ENCODE assay signal across 19 mouse cellular contexts in the genomic region with DNA sequence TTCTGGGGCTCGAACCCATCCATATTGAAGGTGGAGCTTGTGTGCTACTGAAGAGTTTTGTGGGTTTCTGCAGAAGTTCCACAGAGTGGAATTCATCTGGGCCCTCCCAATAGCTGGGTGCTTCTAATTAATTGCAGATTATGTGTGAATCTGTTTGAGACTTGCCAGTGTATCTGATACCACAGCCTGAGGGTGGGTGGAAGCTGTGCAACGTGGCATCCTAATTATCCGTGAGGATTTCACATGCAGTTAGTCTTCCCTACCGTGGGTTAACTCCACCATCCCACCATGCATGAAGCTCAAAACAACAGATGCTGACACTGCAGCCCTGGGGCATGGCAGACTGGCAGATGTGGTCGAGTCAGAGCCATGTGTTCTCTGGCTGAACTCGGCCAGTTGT.
"Had no signal": no experiment of that assay in that cellular context is flagged by ENCODE, and none has a peak within 500 bp of the region (broad histone marks: within the 10 kb centered on the region; RNA-seq: fewer than 3 reads in every experiment).

No protein-coding gene starts in this region.

- H3K27ac ChIP-seq: lung, embryonic 15.5 days; macrophage; midbrain, embryonic 13.5 days; neural tube, embryonic 13.5 days; neural tube, embryonic 15.5 days; stomach, embryonic 15.5 days; stomach, postnatal 0 days had no signal

- H3K4me1 ChIP-seq: lung, embryonic 15.5 days; midbrain, embryonic 13.5 days; neural tube, embryonic 13.5 days; neural tube, embryonic 15.5 days; stomach, embryonic 15.5 days had no signal

- H3K36me3 ChIP-seq: lung, embryonic 15.5 days; neural tube, embryonic 15.5 days; stomach, embryonic 15.5 days had no signal

- ATAC-seq: lung, postnatal 0 days; midbrain, embryonic 13.5 days; midbrain, embryonic 16.5 days had no signal

- H3K27me3 ChIP-seq: lung, embryonic 15.5 days; megakaryocyte, embryonic 14.5 days; midbrain, embryonic 13.5 days; neural tube, embryonic 13.5 days; neural tube, embryonic 15.5 days; stomach, embryonic 15.5 days had no signal

- H3K4me2 ChIP-seq: lung, embryonic 15.5 days; midbrain, embryonic 11.5 days; midbrain, embryonic 13.5 days; neural tube, embryonic 13.5 days; neural tube, embryonic 15.5 days; stomach, embryonic 15.5 days had no signal

- DNase-seq: lung, adult 18-20 months; lung, postnatal 14 days; lung, postnatal 36 days; right cerebral cortex, adult 18-20 months; thymus, adult 2 months; thymus, postnatal 25 days; thymus, postnatal 4 days had no signal

- H3K9ac ChIP-seq: lung, embryonic 15.5 days; midbrain, embryonic 13.5 days; neural tube, embryonic 13.5 days; neural tube, embryonic 15.5 days; stomach, embryonic 15.5 days had no signal

- H3K9me3 ChIP-seq: lung, embryonic 15.5 days; midbrain, embryonic 13.5 days; neural tube, embryonic 13.5 days; neural tube, embryonic 15.5 days; stomach, embryonic 15.5 days had no signal

- H3K4me3 ChIP-seq: lung, embryonic 15.5 days; megakaryocyte, embryonic 14.5 days; midbrain, embryonic 13.5 days; myocyte; neural tube, embryonic 13.5 days; neural tube, embryonic 15.5 days; stomach, embryonic 15.5 days had no signal
